Mouse (Mus musculus) cerebellum, postnatal 10 days (tissue): ENCODE measurements around the gene Simc1.

ENCODE experiments used
- DNase-seq, 2 experiments: peaks; one replicate each; pipeline ENCODE4 v3.0.0; 2021; ENCODE audit warnings: mixed read lengths in 2 of 2

The Simc1 gene

DNA sequence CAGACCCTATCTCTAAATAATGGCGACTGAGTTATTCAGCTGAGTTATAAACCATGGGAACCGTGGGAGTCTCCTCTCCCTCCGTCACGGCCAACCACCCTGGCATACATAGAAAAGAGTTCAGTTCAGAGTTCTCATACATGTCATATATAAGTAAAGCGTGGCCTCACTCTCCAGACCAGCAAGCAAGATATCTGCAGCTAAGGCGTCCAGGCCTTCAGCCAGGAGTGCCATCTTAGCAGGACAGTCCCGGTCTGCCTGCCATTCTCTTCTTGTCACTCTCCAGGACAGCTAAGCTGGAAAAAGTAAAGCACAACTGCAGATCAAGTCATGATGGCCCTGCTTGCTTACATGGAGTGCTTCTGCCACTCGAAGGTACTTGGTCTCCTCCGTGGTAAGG lies 52.6 kb downstream of the Simc1 start:
- DNase-seq: no peak

DNA sequence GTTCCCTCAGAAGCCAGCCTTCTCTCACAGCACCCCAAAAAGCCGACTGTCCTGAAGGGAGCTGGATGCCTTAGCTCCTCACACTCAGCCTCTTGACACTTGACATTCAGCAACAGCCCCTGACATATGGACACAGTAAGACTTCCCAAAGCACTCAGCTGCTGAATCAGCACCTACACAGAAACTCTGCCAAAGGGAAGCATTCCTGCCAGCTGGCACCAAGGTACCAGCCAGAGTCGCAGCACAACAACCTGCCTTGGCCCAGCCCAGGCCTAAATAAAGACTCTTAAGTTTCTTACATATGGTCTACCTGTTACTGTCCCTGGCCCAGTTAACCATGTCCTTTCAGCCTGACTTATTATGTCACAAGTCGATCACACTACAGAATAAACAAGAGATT lies 53.2 kb downstream of the Simc1 start:
- DNase-seq: peak; percentile 91 to 93

DNA sequence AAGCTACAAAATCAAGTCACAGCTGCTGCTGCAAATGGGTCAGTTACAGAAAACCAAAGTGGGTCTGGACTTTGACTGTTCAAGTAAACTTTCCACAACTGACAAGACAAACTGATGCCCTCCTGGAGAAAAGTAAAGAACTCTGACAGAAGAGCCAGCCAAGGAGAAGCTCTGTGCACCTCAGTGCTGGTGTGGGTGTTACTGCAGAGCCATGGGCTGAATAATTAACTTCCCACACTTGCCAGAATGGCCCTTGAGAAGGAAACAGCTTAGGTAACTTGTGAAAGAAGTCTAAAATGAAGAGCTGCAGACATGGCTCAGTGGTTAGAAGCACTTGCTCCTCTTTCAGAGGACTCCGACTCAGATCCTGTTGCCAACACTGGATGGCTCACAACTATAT lies 54.1 kb downstream of the Simc1 start:
- no peak for DNase-seq

DNA sequence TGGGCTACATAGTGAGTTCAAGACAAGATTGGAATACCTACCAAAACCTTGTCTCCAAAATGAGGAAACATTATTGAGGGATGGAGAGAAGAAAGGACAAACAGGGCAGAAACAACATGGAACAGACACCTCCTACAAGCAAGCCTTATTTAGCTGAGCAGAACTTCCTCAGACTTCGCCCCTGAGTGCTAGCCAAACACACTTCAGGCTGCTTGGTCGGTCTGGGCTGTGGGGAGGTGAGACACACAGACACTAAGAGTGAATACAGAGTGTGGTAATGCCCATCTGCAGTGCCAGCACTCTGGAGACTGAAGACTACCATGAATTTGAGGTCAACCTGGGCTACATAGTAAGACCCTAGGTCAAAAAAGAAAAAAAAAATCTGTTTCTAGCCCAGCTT lies 56.1 kb downstream of the Simc1 start:
- DNase-seq: no peak

DNA sequence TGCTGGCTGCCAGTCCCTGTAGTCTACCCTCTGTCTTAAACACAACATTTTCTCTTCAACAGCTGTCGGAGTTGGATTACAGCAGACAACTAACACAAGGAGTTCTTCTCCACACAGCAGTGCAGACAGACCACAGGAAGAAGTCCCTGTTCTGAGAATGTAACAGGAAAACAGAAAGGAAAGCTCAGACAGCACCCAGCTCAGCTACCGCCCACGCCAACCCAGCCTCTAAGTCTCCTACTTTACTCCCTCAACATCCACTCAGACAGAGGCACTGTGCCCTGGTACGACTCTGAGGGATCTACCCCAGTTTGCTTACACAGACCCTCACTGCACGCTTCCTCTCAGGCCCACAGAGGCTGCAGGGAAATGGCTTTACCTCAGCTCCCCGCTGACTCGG lies 57.0 kb downstream of the Simc1 start:
- DNase-seq: no peak

DNA sequence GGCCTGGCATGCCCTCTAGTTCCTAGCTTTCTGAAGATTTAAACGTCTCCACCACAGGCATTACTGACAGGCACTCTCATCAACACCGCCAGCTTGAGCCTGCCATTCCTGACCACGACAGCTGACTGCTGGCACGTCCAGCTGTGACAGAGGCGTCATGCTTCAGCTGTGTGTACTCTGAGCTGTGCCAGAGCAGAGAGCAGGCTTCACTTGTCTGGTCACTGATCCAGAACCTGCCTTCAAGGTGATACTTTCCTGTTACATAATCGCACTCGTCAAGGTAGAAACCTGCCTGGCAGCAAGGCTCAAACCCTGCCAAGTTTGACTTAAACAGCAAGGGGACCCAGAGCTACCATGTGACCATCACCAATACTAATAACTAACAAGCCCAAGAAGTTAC lies 59.0 kb downstream of the Simc1 start:
- no peak for DNase-seq

DNA sequence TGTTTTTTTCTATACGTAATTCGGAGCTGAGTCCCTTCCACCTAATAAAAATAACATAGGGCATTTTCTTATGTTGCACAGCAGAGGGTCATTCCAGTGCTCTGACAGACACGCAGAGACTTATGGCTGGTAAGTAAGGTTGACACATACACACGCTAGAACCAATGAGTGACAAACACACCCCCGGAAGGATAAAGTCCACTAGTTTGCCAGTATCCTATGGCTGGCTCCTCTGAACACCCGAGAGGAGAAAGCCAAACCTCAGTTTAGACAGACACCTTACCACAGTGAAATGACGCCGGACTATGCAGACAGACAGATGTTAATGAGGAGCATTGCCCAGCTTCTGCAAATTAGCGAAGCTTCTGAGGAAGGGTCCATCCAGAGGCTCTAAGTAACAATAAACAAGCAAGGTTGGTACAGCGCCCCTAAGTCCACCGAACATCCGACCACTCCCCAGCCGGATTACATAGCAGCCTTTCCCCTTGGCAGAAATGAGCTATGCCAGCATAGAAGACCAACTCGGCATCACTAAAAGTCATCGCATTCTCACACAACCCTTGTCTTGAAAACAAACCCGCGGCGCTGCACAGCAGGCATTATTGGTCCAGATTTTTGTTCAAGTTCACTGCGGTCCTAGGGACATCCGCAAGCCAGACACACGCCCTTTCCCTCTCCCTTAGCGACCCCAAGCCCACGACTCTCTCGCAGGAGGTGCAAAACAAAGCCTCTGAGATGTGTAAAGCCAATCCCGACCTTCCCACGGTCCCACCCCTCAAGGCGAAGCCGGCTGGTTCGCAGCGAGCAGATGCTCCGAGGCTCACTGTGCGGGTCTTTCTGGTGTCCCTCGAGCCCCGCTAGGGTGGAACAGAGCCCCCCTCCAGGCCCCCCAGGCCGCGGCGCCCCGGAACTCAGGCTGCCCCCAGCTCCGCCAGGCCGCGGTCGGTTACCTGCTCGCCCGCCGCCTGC lies 60.9 kb downstream of the Simc1 start:
- DNase-seq: no peak

DNA sequence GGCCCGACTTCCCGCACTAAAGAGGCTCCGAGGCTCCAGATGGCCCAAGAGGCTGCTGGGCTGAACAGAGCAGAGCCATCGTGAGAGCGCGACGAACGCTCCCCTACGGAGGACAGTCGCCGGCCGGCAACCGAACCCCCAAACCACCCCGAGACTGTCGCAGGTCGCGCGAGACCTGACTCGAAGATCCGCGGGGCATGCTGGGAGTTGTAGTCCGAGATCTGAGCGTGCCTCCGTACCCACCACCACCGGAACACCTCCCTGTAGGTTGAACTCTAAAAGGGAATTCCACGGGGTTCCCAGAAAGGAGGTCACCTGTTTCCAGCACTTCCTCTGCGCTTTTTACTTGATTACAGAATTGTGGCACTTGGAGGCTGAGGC lies 61.6 kb downstream of the Simc1 start, which contains the start of gene 4833439L19Rik:
Gene 4833439L19Rik, minus strand, starts transcription at position 235 of the 381 bp plus-strand sequence.
- DNase-seq: peak; percentile 98

DNA sequence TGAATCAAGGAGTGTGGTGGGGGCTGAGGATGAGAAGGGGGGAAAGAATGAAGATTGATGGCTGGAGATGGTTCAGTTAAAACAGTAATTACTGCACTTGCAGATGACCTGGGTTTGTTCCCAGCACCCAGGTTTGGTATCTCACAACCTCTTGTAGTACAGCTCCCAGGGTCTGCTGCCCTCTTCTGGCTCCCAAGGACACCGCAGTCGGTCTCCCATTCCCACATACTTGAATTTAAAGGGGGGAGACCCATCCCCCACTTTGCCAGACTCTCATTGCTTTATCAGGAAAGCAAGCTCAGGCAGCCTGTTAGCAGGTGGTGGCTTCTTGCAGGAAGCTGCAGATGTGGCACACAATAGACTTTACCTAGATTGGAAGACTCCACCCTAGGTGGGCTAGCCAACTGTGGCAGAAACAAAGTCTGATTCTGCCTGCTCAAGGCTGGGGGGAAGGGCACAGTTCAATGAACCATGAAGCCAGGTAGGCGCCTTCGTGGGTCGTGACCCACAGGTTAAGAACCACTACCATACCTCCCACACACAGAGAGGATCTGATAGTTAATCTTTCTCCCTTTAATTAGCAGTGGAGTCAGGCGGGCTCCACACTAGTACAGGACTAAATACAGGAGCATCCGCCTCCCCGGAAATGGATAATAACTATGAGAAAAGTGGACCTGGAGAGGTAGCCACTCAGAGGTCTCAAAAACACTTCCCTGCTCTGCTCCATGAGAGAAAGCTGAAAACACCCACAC lies 62.2 kb downstream of the Simc1 start:
- peak; percentile 81 to 83 for DNase-seq

DNA sequence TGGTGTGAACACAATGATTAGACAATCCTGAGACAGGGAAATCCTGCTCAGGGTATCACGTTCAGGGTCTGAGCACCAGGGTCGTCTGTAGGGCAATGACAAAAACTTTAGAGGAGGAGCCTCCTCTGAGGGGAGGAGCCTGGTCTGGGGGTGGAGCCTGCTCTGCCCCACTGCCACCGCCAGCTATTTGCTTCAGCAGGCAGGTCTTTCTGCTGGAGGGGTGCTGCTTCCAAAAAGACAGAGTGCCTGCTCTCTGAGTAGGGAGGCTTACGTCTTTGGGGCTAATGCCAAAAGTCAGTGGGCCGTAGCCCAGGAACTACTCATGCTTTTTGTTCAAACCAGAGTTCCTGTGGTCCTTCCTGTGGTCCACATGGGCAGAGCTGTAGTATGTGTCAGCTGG lies 64.8 kb downstream of the Simc1 start:
- no peak for DNase-seq

DNA sequence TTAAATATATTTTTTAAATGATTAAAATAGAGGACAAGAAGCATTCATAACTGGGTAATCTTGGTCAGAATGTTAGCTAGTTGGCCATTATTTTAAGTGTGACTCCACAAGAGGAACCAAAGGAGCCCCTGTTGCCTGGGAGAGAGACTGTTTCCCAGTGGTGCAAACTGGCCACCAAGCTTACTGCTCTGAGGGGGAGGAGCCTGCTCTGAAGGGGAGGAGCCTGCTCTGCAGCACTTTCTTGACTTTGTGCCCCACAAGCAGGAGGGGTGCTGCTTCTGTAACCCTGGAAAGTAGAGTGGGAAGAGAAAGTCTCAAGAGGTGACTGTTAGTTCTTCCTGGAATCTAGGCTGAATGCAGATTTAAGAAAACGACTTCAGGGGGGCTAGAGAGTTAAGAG lies 65.7 kb downstream of the Simc1 start:
- DNase-seq: no peak

DNA sequence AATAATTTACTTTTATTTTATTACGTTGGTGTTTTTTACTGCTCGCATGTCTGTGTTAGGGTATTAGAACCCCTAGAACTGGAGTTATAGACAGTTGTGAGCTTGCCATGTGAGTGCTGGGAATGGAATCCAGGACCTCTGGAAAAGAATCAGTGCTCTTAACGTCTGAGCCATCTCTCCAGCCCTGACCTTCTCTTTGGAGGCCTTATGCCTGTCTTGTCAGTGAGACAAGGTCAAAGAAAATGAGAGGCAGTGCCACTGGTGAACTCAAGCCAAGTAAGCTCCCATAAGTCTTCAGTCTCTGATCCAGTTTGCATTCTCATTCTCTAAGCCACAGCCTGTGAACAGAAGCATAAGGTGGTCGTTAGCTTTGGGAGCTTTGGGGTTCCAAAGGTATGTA lies 67.2 kb downstream of the Simc1 start:
- DNase-seq: no peak

DNA sequence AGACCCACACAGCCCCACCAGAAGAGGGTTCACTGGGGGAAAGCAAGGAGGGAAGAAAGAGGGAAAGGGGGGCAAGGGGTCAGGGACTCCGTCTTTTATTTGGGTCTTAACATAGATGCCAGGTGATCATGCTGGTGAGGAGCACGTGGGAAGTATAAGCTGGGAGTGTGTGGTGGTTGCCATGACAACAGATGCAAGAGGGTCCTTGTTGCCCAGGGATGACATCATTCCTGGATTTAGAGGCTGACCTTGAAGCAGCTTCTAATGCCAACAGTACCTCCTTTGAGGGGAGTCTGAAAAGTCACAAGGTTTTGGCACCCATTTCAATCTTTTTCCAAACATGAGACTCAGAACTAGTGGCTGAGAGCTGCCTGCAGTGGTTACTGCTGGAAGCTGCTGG lies 68.1 kb downstream of the Simc1 start:
- peak; percentile 57 to 70 for DNase-seq

DNA sequence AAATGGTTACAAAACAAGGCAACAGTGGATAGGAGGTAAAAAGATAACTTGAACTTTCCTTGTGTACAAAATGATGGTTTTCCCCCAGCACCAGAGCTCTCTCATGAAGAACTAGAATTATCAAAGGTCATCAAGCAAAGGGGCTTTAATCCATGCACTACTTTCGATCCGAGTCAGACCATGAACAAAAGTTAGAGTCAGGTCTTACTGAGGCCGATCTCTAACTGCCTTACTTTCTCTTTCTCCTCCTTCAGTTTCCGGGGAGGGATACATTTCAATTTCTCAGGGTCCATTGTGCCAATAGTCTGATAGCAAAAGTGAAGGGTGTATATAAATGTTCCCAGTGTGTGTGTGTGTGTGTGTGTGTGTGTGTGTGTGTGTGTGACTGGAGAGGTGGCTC lies 69.0 kb downstream of the Simc1 start:
- DNase-seq: no peak

DNA sequence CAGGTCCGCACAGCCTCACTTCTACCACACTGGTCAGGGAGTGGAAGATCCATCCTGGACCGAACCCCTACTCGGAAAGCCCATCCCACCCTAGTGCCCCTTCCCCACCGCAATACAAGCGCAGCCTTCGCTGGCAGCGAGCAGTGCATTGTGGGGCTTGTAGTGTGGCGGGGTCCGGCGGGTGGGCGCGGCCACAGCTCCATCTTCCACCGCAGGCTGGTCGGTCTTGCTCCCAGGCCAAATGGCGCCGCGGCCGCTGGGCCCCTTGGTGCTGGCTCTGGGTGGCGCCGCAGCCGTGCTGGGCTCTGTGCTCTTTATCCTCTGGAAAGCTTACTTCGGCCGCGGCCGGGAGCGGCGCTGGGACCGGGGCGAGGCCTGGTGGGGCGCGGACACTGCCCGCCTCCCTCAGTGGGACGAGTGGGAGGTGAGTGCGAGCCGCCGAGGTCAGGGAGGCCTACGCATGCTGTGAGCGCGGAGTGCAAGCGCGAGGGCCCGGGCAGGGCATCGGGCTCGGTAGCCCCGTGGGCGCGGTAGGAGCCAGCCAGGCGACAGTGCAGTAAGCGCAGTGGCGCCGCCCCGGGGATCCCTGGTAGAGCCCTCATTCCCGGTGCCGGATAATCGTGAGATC lies 71.4 kb downstream of the Simc1 start, which contains the start of gene Arl10:
Gene Arl10, plus strand, starts transcription at position 162 of the 628 bp plus-strand sequence.
- DNase-seq: peak; percentile 88 to 92

DNA sequence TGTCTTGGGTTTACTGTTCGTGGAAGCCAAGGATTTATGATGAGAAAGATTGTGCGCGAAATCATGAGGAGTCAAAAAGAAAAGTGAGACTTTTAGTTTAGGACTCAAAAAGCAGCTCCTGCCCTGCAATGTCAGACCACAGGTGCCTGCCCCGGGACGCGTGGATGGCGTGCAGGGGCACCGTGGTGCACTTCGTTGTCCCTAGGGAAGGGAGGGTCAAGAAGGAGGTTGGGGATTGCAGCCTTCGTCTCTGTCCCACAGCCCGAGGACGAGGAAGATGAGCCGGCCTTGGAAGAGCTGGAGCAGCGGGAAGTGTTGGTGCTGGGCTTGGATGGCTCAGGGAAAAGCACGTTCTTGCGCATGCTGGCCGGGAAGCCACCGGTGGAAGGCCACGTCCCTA lies 71.9 kb downstream of the Simc1 start:
- peak in 1 of 2 experiments; percentile 30 for DNase-seq

DNA sequence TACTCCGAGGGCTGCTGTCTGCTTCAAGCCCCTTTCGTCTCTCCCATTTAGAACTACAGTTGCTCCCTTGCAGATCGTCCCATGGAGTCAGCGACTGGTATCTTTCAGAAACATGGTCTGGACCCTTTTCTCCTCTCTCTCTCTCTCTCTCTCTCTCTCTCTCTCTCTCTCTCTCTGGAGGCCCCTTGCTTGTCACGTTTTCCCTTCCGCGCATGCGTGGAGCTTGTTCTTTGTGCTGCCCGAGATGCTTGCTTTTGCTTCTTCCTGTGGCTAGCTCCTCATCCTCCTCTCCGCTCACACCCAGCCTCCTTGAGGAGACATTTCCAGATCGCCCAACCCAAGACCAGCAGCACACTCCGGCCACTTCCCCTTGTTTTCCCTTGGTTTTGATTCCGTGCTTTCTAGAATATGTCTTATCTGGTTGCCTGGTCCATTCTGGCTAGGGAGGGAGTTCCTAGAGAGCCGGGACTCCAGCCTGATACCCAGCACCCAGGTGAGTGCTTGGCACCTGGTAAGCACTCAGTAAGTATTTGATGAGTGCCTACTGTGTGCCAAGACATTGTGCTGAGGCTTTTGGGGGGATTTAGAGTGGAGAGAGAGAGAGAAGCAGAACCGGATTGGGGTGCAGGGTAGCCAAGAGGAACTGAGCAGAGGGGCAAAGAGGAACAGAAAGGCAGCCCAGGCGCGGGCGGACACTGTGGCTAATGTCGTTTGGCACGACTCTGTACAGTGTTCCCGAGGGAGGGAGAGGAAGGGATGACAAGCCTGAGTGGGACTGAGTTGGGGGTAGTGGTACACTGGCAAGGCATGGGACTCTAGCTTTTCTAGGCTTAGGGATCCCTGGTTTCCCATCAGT lies 74.3 kb downstream of the Simc1 start:
- no peak for DNase-seq

DNA sequence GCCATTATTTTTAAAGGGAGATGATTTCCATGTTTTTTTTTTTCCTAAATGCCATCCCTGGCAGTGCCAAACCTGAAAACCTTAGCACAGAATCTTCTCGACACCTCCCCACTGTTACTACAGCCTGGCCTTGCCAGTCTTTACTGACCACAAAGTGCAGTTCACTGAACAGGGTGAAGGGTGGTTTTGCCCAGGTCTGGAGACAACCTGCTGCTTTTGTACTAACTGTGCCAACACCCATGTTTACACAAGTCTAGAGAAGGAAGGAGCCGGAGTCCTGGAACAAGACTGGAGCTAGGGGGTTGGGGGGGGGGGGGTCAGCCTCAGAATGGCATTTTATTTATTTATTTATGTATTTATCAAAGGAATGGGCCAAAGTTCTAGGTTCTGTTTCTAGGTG lies 77.8 kb downstream of the Simc1 start:
- no peak for DNase-seq

DNA sequence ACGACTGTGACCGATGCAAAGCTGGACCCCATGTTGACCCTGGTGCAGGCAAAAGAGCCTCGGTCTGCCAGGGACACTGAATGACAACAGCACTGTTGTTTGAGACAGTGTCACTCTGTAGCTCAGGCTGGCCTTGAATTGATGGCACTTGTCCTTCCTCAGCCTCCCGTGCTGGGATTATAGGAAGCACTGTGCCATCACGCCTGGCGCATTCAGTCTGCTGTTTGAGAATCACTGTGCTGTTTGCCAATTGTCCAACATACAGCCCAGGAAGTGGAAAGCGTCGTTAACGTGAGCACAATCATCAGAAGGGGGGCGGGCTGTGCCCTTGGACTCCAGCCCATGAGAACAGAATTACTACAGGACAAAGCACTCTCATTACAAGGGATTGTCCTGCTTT lies 78.5 kb downstream of the Simc1 start:
- DNase-seq: no peak

DNA sequence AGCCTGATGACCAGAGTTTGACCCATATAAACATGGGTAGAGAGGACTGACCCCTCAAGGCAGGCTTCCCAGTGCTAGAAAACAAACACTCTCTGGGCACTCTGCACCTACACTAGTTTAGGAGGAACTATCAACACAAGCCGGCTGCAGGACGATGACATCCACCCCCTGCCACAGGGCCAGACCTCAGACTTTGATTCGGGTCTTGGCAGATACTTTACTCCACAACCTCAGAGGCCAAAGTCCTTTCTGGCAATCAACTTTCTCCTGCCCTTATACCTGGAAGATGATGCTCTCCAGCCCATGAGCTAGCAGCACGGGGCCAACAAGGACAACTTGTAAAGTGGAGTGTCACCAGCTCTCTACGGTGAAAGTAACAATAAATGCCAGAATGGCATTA lies 79.3 kb downstream of the Simc1 start:
- DNase-seq: no peak

DNA sequence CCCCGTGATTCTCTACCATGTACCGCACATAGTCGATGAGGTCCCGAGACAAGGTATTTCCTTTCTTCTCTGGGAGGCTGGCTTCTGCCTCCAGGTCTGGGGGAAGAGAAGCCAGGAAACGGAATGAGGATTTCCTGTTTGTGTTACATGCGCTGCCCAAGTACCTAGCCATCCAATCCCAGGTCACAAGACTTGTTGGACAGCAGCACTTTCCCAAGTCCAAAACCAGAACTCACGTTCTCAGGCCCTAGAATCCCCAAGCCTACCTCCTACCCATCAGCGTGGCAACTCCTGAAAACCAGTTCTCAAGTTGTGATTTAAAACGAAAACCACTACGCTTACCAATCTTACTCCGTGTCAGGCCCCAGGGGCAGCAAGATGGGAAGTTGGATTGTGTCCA lies 82.3 kb downstream of the Simc1 start:
- DNase-seq: no peak

DNA sequence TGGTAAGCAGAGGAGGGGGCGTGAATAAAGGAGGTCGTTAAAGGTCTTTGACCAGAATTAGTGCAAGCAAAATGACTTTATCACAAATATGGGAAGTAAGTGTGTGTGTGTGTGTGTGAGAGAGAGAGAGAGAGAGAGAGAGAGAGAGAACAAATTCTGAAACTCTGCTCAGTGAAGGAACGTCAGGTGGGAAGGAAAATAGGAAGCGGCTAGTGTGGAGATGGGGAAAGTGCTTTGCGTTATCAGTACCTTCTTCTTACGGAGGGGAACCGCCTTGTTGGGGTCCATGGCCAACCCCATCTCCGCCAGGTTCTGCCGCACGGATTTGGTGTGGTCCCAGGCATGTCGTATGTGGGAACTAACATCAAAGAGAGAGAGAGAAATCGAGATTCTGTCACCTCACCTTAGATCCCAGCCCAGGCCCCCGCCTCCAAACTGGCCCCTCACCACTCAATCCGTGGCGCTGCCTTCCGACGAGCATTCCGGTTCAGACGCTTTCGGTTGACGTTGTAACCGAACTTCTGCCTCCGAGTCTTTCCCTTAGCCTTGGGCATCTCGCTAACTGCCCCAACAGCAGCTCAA lies 85.9 kb downstream of the Simc1 start:
- DNase-seq: no peak
